Mouse (Mus musculus): Measurements from ENCODE around the gene Tmem41b. TPM values are rescaled to one million over a fixed set of nuclear protein-coding genes. Genes with fewer than 3 reads are reported as not detected.
A peak's percentile ranks its signal among the peaks of the same experiment; 100 is the strongest.

The Tmem41b gene
- total RNA-seq, 2 experiments from 2014 or later, result 44.7 to 49.9 TPM

- no peak for DNase-seq (ENCODE audit: extremely low spot score in 1 of 2, low spot score in 2 of 2)
- Histone ChIP-seq H3K27ac (peak overlapping the region; percentile 80), H3K4me3 (peak overlapping the region; percentile 96)
- TF ChIP-seq CTCF (IDR thresholded peaks at IDR 0.05), result no peak
- intact Hi-C loops (cut with DNase I), result loop anchor here (1.0 kb wide), 1 partner anchor 33 kb away; no protein-coding TSS in a partner anchor
These were observed 27.6 kb downstream of the Tmem41b start for GRCm38 (mm10) chr7:109958843-109959715.

- DNase-seq (ENCODE audit: extremely low spot score in 1 of 2, low spot score in 2 of 2), result no peak
- no peak for TF ChIP-seq CTCF (IDR thresholded peaks at IDR 0.05)
- H3K27ac ChIP-seq, result peak overlapping the region; percentile 47; the same call in 1 of the 2 replicates
- intact Hi-C loops (cut with DNase I), result no loop called here
- H3K4me3 ChIP-seq, result peak overlapping the region; percentile 96
These were observed 28.5 kb downstream of the Tmem41b start for GRCm38 (mm10) chr7:109957996-109958789.

GRCm38 (mm10) chr7:109954622-109955401, 31.9 kb downstream of the Tmem41b start:
- no peak for DNase-seq (ENCODE audit: extremely low spot score in 1 of 2, low spot score in 2 of 2)
- H3K4me3 ChIP-seq, result no peak overlapping the region
- no peak for TF ChIP-seq CTCF (IDR thresholded peaks at IDR 0.05)
- H3K27ac ChIP-seq, result no peak overlapping the region
- intact Hi-C loops (cut with DNase I), result no loop called here

GRCm38 (mm10) chr7:109951297-109951696, 35.4 kb downstream of the Tmem41b start:
- Histone ChIP-seq H3K4me3 (no peak overlapping the region), H3K27ac (no peak overlapping the region)
- DNase-seq (ENCODE audit: extremely low spot score in 1 of 2, low spot score in 2 of 2), result no peak
- intact Hi-C loops (cut with DNase I), result no loop called here
- no peak for TF ChIP-seq CTCF (IDR thresholded peaks at IDR 0.05)

GRCm38 (mm10) chr7:109944421-109945034, 42.2 kb downstream of the Tmem41b start:
- DNase-seq (ENCODE audit: extremely low spot score in 1 of 2, low spot score in 2 of 2), result no peak
- no peak overlapping the region for H3K27ac ChIP-seq

GRCm38 (mm10) chr7:109929628-109930027, 57.1 kb downstream of the Tmem41b start:
- Histone ChIP-seq H3K27ac (no peak overlapping the region), H3K4me3 (no peak overlapping the region)
- TF ChIP-seq CTCF (IDR thresholded peaks at IDR 0.05), result no peak; the same call in 1 of the 2 replicates
- intact Hi-C loops (cut with DNase I), result no loop called here
- no peak for DNase-seq (ENCODE audit: extremely low spot score in 1 of 2, low spot score in 2 of 2)

More at GRCm38 (mm10) chr7:109944421-109945034, 42.2 kb downstream of the Tmem41b start:
- intact Hi-C loops (cut with DNase I), result no loop called here
- no peak overlapping the region for H3K4me3 ChIP-seq
- no peak for TF ChIP-seq CTCF (IDR thresholded peaks at IDR 0.05)

GRCm38 (mm10) chr7:109928365-109928764, 58.4 kb downstream of the Tmem41b start:
- Histone ChIP-seq H3K27ac (0 out of 2 replicates have a peak overlapping the region, but pooled peaks have one; percentile 6), H3K4me3 (no peak overlapping the region)
- TF ChIP-seq CTCF (IDR thresholded peaks at IDR 0.05), result no peak
- peak in 1 of 2 experiments; percentile 13 for DNase-seq (ENCODE audit: extremely low spot score in 1 of 2, low spot score in 2 of 2)
- intact Hi-C loops (cut with DNase I), result no loop called here

GRCm38 (mm10) chr7:109924965-109925364, 61.8 kb downstream of the Tmem41b start:
- no peak for TF ChIP-seq CTCF (IDR thresholded peaks at IDR 0.05)
- no peak for DNase-seq (ENCODE audit: extremely low spot score in 1 of 2, low spot score in 2 of 2)
- Histone ChIP-seq H3K4me3 (no peak overlapping the region), H3K27ac (peak overlapping the region; percentile 28; the same call in 1 of the 2 replicates)
- intact Hi-C loops (cut with DNase I), result no loop called here

- Histone ChIP-seq H3K27ac (no peak overlapping the region), H3K4me3 (no peak overlapping the region)
- intact Hi-C loops (cut with DNase I), result no loop called here
- DNase-seq (ENCODE audit: extremely low spot score in 1 of 2, low spot score in 2 of 2), result no peak
- TF ChIP-seq CTCF (IDR thresholded peaks at IDR 0.05), result no peak
These were observed 63.8 kb downstream of the Tmem41b start for GRCm38 (mm10) chr7:109922889-109923288.

Other genes starting within 250 kb of the Tmem41b start
- 10 to 100 TPM; 85.0 to 88.7 TPM for gene Tmem9b, start 234.1 kb downstream of the Tmem41b start, total RNA-seq (2021)
- gene Nrip3, start 204.9 kb downstream of the Tmem41b start, total RNA-seq (2021), result 10 to 100 TPM; 83.4 to 86.7 TPM
- 1 to 10 TPM in 1 of 2 experiments, under 1 TPM in 1; 1.00 to 1.1 TPM for gene Scube2, start 121.2 kb downstream of the Tmem41b start, total RNA-seq (2021)
- 100 to 1,000 TPM; 214 to 225 TPM for gene Dennd5a, start 26.5 kb downstream of the Tmem41b start, total RNA-seq (2021)
- 100 to 1,000 TPM in 1 of 2 experiments, 10 to 100 TPM in 1; 97.9 to 105 TPM for gene Ipo7, start 31.3 kb upstream of the Tmem41b start, total RNA-seq (2021)
- 10 to 100 TPM; 11.3 to 12.1 TPM for gene Zfp143, start 74.3 kb upstream of the Tmem41b start, total RNA-seq (2021)
- gene Wee1, start 135.1 kb upstream of the Tmem41b start, total RNA-seq (2021), result 10 to 100 TPM; 25.8 to 27.0 TPM
- 10 to 100 TPM; 11.6 to 12.2 TPM for gene Swap70, start 234.8 kb upstream of the Tmem41b start, total RNA-seq (2021)

All from left cerebral cortex, adult 2 months (tissue).